Mouse (Mus musculus) ES-E14 (cell line): ENCODE results near the gene Cc2d2a.

Experiments
- CHD2 ChIP-seq: IDR thresholded peaks from 2 replicates; pipeline ENCODE4 v1.6.1; 2014; ENCODE audit warnings: mild to moderate bottlenecking, low read depth, low read length, inconsistent platforms
- HCFC1 ChIP-seq: IDR thresholded peaks from 2 replicates; pipeline ENCODE4 v1.6.1; 2012; ENCODE audit warnings: low read length, inconsistent platforms, borderline replicate concordance; ENCODE audit not compliant: insufficient read depth
- ZC3H11A ChIP-seq: IDR thresholded peaks from 2 replicates; pipeline ENCODE4 v1.6.1; 2012; ENCODE audit warnings: low read depth, mild to moderate bottlenecking, inconsistent platforms, low read length, borderline replicate concordance
- ZNF384 ChIP-seq: IDR thresholded peaks from 2 replicates; pipeline ENCODE4 v1.6.1; 2012; ENCODE audit warnings: low read depth, low read length, inconsistent platforms

DNA sequence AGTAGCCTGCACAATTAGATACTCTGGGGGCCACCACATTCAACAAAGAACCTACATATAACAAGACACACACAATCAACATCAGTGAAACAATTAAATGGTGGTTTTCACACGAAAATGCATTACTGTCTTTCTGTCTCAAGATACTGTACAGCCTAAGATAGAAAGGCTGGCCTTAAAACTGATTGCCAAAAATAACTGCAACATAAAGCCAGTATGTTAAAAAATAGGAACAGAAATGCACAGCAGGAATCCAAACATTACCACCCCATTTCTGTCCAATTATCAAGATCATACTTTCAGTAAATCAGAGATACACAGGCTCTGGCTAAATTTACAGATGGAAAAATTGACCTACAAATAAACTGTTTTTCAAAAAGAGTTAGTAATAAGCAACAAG is 114.8 kb downstream of the Cc2d2a start:
- TF ChIP-seq HCFC1 (no peak), CHD2 (no peak), ZC3H11A (no peak), ZNF384 (no peak)
